Mouse (Mus musculus) small intestine, adult 2 months (tissue): ENCODE measurements around the gene Ldhd.

ENCODE experiments used
- CTCF ChIP-seq: fragments of 200-500 bp; IDR thresholded peaks from 2 replicates; pipeline ENCODE4 v1.5.1; 2012; ENCODE audit warnings: low read depth, mild to moderate bottlenecking, control low read depth, inconsistent platforms, low read length, moderate library complexity, mixed read lengths; ENCODE audit not compliant: insufficient replicate concordance, insufficient read length; ENCODE audit errors: extremely low read depth
- POLR2A ChIP-seq: fragments of 200-500 bp; IDR thresholded peaks from 2 replicates; pipeline ENCODE4 v1.6.1; 2012; ENCODE audit warnings: low read depth, mild to moderate bottlenecking, control low read depth, inconsistent platforms, low read length, moderate library complexity

DNA sequence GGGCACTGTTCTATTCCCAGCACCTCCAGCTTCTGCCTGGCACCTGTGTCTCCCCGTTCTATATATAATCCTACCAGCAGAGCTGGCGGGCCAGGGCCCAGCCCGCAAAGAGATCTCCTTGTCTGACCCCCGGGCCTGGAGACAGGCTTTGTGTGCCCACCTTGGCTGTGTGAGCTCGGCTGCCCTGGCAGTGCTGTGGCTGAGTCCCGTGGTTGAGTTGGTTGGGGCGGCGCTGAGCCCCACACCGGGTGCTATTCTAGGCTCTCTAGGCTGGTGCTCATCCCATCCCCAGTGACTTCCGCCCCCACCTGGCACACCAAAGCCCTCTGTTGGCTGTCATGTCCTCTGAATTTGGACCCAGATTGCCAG lies 5.3 kb downstream of the Ldhd start:
- TF ChIP-seq CTCF (no peak), POLR2A (no peak)
